ENCODE assay signal across 8 mouse cellular contexts in the genomic region with DNA sequence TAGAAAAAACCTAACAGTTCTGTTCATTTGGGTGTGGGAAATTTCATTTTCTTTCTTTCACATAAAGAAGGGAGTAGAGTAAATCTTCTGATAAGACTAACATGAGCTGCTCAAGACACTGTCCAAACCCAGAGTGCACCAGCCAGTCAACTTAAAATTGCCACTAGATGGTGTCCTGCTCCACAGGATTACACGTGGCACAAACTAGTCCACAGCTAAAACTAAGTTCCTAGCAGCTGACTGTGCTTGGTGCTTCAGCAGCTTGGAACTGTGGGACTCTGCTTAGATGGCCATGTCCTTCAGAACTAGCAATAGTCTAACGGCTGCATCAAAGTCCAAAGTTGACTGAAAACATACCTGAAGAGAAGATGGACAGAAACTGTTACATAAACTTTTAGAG. TPM values are rescaled to one million over a fixed set of nuclear protein-coding genes. Genes with fewer than 3 reads are reported as not detected.
A peak's percentile ranks its signal among the peaks of the same experiment; 100 is the strongest.
DNase-seq lines count a peak whose midpoint lies in the region; ATAC-seq and TF ChIP-seq lines count a peak whose summit lies in the region.

No protein-coding gene starts in this region.

- TF ChIP-seq CTCF in heart, postnatal 0 days (IDR thresholded peaks at IDR 0.05; ENCODE audit: low read depth): peak; percentile 87

- ATAC-seq in forebrain, embryonic 13.5 days: peak; percentile 80
- ATAC-seq in heart, postnatal 0 days (ENCODE audit: insufficient read depth, low read depth): peak; percentile 81
- peak; percentile 75 for ATAC-seq in neutrophil, adult 5-6 weeks (ENCODE audit: extremely low read depth, insufficient number of reproducible peaks, low FRiP score, poor library complexity, severe bottlenecking)

- 39% methylated on average over 2 of the region's 2 CpGs for WGBS in forebrain, embryonic 13.5 days
- WGBS in heart, postnatal 0 days: 10% methylated on average over 2 of the region's 2 CpGs

- no peaks in the 10 kb centered on the region; a peak in 1 of 4 replicates for H3K4me1 ChIP-seq in ES-E14 (ENCODE audit: control insufficient read depth in 2 of 2, insufficient read depth in 2 of 2, low read length in 2 of 2, poor library complexity in 1 of 2)
- H3K4me1 ChIP-seq in forebrain, embryonic 13.5 days: no peaks in the 10 kb centered on the region
- H3K4me1 ChIP-seq in heart, postnatal 0 days (ENCODE audit: control insufficient read depth, insufficient read depth): peaks cover 30% of the 10 kb centered on the region

- H3K9ac ChIP-seq in ES-E14 (ENCODE audit: insufficient read depth, low read depth, low read length, poor library complexity, severe bottlenecking): no peak overlapping the region
- no peak overlapping the region for H3K9ac ChIP-seq in forebrain, embryonic 13.5 days
- no peak overlapping the region for H3K9ac ChIP-seq in heart, postnatal 0 days (replicated peaks; ENCODE audit: low read depth, low read length)

- TF ChIP-seq EP300 in heart, postnatal 0 days (IDR thresholded peaks at IDR 0.05; ENCODE audit: low read depth): no peak

- H3K27ac ChIP-seq in ES-E14 (ENCODE audit: insufficient read depth, low read depth, low read length, poor library complexity, severe bottlenecking): no peak overlapping the region
- H3K27ac ChIP-seq in forebrain, embryonic 13.5 days: no peak overlapping the region
- H3K27ac ChIP-seq in heart, postnatal 0 days (ENCODE audit: low read depth): peak overlapping the region; percentile 70

- DNase-seq in ES-E14 (ENCODE audit: low read depth, low spot score): peak; percentile 37
- peak; percentile 44 for DNase-seq in c-Kit-positive CD71-negative TER-119-negative erythroid progenitor cells, embryonic 14.5 days (ENCODE audit: low read depth)
- DNase-seq in heart, postnatal 0 days (ENCODE audit: low spot score): peak; percentile 89
- DNase-seq in kidney, postnatal 4 days: peak; percentile 62 to 71
- peak; percentile 67 to 75 for DNase-seq in lung, adult 18-20 months
- DNase-seq in thymus, postnatal 25 days: peak; percentile 72

- no peak overlapping the region for H3K4me3 ChIP-seq in ES-E14 (ENCODE audit: insufficient read depth in 1 of 2, low read depth in 1 of 2, low read length in 2 of 2, poor library complexity in 1 of 2, severe bottlenecking in 1 of 2)
- H3K4me3 ChIP-seq in forebrain, embryonic 13.5 days: no peak overlapping the region
- H3K4me3 ChIP-seq in heart, postnatal 0 days (ENCODE audit: low read depth, low read length): no peak overlapping the region

- no peak overlapping the region for H3K4me2 ChIP-seq in forebrain, embryonic 13.5 days
- no peak overlapping the region for H3K4me2 ChIP-seq in heart, postnatal 0 days (ENCODE audit: low read depth, low read length)

- no peaks in the 10 kb centered on the region for H3K9me3 ChIP-seq in ES-E14 (ENCODE audit: control insufficient read depth, insufficient read depth, low read depth, low read length)
- H3K9me3 ChIP-seq in forebrain, embryonic 13.5 days (replicated peaks): no peaks in the 10 kb centered on the region
- H3K9me3 ChIP-seq in heart, postnatal 0 days (replicated peaks; ENCODE audit: control insufficient read depth, low read length): no peaks in the 10 kb centered on the region

- H3K27me3 ChIP-seq in forebrain, embryonic 13.5 days: no peaks in the 10 kb centered on the region
- H3K27me3 ChIP-seq in heart, postnatal 0 days (ENCODE audit: control insufficient read depth, insufficient read depth, low read length): no peaks in the 10 kb centered on the region

- H3K36me3 ChIP-seq in ES-E14 (ENCODE audit: control insufficient read depth, insufficient read depth, low read length, poor library complexity, severe bottlenecking): no peaks in the 10 kb centered on the region
- H3K36me3 ChIP-seq in forebrain, embryonic 13.5 days (ENCODE audit: poor library complexity, severe bottlenecking): peaks cover 3% of the 10 kb centered on the region; the same call in 1 of the 2 replicates
- peaks cover 42% of the 10 kb centered on the region for H3K36me3 ChIP-seq in heart, postnatal 0 days (replicated peaks; ENCODE audit: control insufficient read depth, insufficient read depth, low read length)

- in situ Hi-C loops in ES-E14 (cut with MboI; ENCODE audit: low sequenced_read_pairs in 2 of 2, unreplicated experiment in 2 of 2): loop anchor here in 1 of 2 experiments (25.0 kb wide), 1 partner anchor 307 kb away; no protein-coding TSS in a partner anchor

TF ChIP-seq in ES-E14, 5 proteins besides CTCF, POLR2A, EP300 and RAD21:
- TF ChIP-seq ZC3H11A (IDR thresholded peaks at IDR 0.05; ENCODE audit: borderline replicate concordance, low read depth, low read length): peak; percentile 59; the same call in 1 of the 2 replicates
- TF ChIP-seq ZNF384 (IDR thresholded peaks at IDR 0.05; ENCODE audit: low read depth, low read length): no peak

RNA-seq across cellular contexts. Expression of a gene that starts 34.0 kb away (rescaled TPM):
- 0.48 and 0.54 TPM in 2 replicates for total RNA-seq in ES-E14 (2012; rRNA removed)
- 4.6 and 5.4 TPM in 2 replicates for polyA plus RNA-seq in forebrain, embryonic 13.5 days (2015; fragmentation: Nextera tagmentation; extraction: Ambion mirVana)
- total RNA-seq in heart, postnatal 0 days (2014; rRNA removed; ENCODE audit: low replicate concordance): not detected in 2 replicates
- polyA plus RNA-seq in heart, postnatal 0 days (2015; fragmentation: Nextera tagmentation; extraction: Ambion mirVana): 0.03 TPM in 1 of 2 replicates, not detected in the other
- total RNA-seq in neutrophil, adult 5-6 weeks (2017): 0.12 TPM in 1 of 2 replicates, not detected in the other

RNA-seq across cellular contexts. Expression of a gene that starts 49.5 kb away (rescaled TPM):
- 9.3 and 11.1 TPM in 2 replicates for total RNA-seq in ES-E14 (2012; rRNA removed)
- polyA plus RNA-seq in forebrain, embryonic 13.5 days (2015; fragmentation: Nextera tagmentation; extraction: Ambion mirVana): 4.4 and 4.9 TPM in 2 replicates
- 209 and 213 TPM in 2 replicates for total RNA-seq in heart, postnatal 0 days (2014; rRNA removed; ENCODE audit: low replicate concordance)
- 26.3 and 29.7 TPM in 2 replicates for polyA plus RNA-seq in heart, postnatal 0 days (2015; fragmentation: Nextera tagmentation; extraction: Ambion mirVana)
- 39.0 and 45.4 TPM in 2 replicates for total RNA-seq in neutrophil, adult 5-6 weeks (2017)

Comparison
In these comparisons a context has a peak if more than half of its experiments do, and no peak if none do; other contexts are left out.
1. DNase-seq: peak in every context shown above with its lines; median percentile 89 in heart, postnatal 0 days; 72 in thymus, postnatal 25 days; 71 in lung, adult 18-20 months; 66 in kidney, postnatal 4 days; 44 in c-Kit-positive CD71-negative TER-119-negative erythroid progenitor cells, embryonic 14.5 days; 37 in ES-E14.